Mouse (Mus musculus) embryonic facial prominence, embryonic 14.5 days (tissue): ENCODE results near the gene Dock9. TPM values are rescaled to one million over a fixed set of nuclear protein-coding genes. Genes with fewer than 3 reads are reported as not detected.

Source experiments
- ATAC-seq: fragments of 200-750 bp; cut with Nextera tagmentation; 2 replicates; pipeline ENCODE4 v1.8.0; 2017; ENCODE audit warnings: low read depth, moderate number of reproducible peaks, moderate TSS enrichment
- DNase-seq: peaks from one replicate; pipeline ENCODE4 v3.0.0-alpha.2; 2015; ENCODE audit warnings: low spot score
- H3K27ac ChIP-seq: fragments of 300-500 bp; sonication (generic); replicated peaks from 2 replicates; pipeline ENCODE4 v1.5.1; 2014; ENCODE audit warnings: low read depth, mild to moderate bottlenecking, low read length, moderate library complexity
- H3K27me3 ChIP-seq: fragments of 300-500 bp; sonication (generic); replicated peaks from 2 replicates; pipeline ENCODE4 v1.6.1; 2014; ENCODE audit warnings: low read length; ENCODE audit not compliant: control insufficient read depth, insufficient read depth
- H3K36me3 ChIP-seq: fragments of 300-500 bp; sonication (generic); 2 replicates; pipeline ENCODE4 v1.6.1; 2014; ENCODE audit warnings: low read length, mixed read lengths; ENCODE audit not compliant: control insufficient read depth, insufficient read depth
- H3K4me1 ChIP-seq: fragments of 300-500 bp; sonication (generic); 2 replicates; pipeline ENCODE4 v1.6.1; 2014; ENCODE audit warnings: antibody characterized with exemption, low read length; ENCODE audit not compliant: control insufficient read depth, insufficient read depth
- H3K4me2 ChIP-seq: fragments of 300-500 bp; sonication (generic); 2 replicates; pipeline ENCODE4 v1.6.1; 2014; ENCODE audit warnings: low read depth, mild to moderate bottlenecking, low read length, moderate library complexity, mixed read lengths
- H3K4me3 ChIP-seq: fragments of 300-500 bp; sonication (generic); 2 replicates; pipeline ENCODE4 v1.5.1; 2014; ENCODE audit warnings: low read depth, mild to moderate bottlenecking, low read length
- H3K9ac ChIP-seq: fragments of 300-500 bp; sonication (generic); 2 replicates; pipeline ENCODE4 v1.6.1; 2014; ENCODE audit warnings: low read depth, mild to moderate bottlenecking, low read length, moderate library complexity, mixed read lengths
- H3K9me3 ChIP-seq: fragments of 300-500 bp; sonication (generic); 2 replicates; pipeline ENCODE4 v1.6.1; 2016; ENCODE audit warnings: low read length; ENCODE audit not compliant: control insufficient read depth
- WGBS: fragments of 180-500 bp; shearing (Covaris S2); extraction: QIAGEN DNeasy Blood & Tissue Kit; methylation state at CpG from one replicate; pipeline ENCODE4 v1.1.7; 2014; 5-methylcytosine and 5-hydroxymethylcytosine counted together
- polyA plus RNA-seq: library from polyadenylated mRNA; unstranded; fragments of >200 nt; fragmentation: Nextera tagmentation; extraction: Ambion mirVana; gene quantifications from 2 replicates; pipeline ENCODE4 v1.2.1, GENCODE M21; 2014

Dock9 gene
- polyA plus RNA-seq, 1 experiment from 2014 or later, result 14.0 TPM

DNA sequence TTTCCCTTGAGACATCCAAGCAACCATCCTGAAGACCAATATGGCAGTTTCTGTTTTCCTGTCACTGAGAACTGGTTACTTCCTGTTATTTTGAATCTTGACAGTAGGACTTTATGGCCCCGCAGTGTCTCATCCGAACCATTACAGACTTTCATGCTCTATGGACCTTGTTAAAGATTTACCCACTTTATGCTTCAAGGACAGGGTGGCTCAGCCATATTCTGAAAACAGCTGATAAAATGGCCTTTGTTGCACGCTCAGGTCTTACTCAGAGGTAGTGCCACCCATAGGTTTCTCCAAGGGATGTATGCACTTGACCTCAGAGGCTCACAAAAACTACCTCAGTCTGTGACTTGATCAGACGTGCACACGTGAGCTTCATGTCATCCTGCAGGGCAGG lies 224.2 kb downstream of the Dock9 start:
- WGBS, result 87% methylated on average over 5 of the region's 5 CpGs

DNA sequence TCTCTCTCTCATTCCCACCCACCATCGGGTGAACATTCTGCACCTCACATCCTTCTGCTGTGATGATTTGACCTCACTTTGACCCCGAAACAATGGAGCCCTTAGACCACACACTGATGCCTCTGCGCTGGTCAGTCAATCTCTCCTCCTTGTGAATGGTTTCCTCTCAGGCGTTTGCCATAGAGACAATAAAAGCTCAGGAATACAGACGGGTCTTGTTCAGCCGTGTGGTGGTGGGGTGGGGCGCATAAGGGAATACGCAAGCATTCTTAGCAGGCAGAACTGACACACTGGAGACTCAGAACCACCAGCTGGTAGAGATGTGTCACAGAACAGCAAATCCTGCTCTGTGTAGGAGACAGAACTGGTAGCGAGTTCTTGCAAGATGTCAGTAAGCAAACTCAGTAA lies 230.8 kb downstream of the Dock9 start:
- Histone ChIP-seq H3K4me3 (no peak overlapping the region), H3K9ac (no peak overlapping the region), H3K9me3 (no peaks in the 10 kb centered on the region), H3K4me1 (peaks cover 18% of the 10 kb centered on the region), H3K27me3 (peaks cover 5% of the 10 kb centered on the region; the same call in 1 of the 2 replicates), H3K4me2 (no peak overlapping the region), H3K36me3 (no peaks in the 10 kb centered on the region), H3K27ac (no peak overlapping the region)
- ATAC-seq (peak; percentile 72; the same call in 1 of the 2 replicates), DNase-seq (peak; percentile 38)
- 33% methylated on average over 9 of the region's 9 CpGs for WGBS

More for the DNA sequence above, 224.2 kb downstream of the Dock9 start:
- Histone ChIP-seq H3K36me3 (peaks cover 7% of the 10 kb centered on the region; the same call in 1 of the 2 replicates), H3K9me3 (no peaks in the 10 kb centered on the region), H3K4me3 (no peak overlapping the region), H3K9ac (no peak overlapping the region), H3K4me1 (no peaks in the 10 kb centered on the region), H3K27ac (no peak overlapping the region), H3K4me2 (no peak overlapping the region), H3K27me3 (no peaks in the 10 kb centered on the region)
- ATAC-seq, result no peak
- no peak for DNase-seq

DNA sequence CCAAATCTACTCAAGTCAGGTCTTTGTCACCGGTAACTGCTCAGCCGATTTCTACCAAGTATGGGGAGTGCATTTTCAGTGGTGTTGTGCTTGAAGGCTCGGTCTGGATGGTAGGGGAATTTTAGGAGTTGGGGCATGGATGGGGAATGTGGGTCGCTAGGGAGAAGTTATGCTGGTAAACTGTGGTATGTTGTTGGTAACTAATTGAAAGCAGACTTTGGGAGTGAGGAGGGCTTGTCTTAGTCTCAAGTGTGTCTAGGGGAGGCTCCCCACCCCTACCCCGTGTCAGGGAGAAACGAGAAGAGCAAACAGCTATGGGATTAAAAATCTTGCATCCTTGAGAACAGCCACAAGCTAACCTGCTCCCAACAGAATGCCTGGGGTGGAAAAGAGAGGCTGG lies 231.7 kb downstream of the Dock9 start:
- peaks cover 18% of the 10 kb centered on the region for H3K4me1 ChIP-seq
- H3K27me3 ChIP-seq, result peaks cover 8% of the 10 kb centered on the region; the same call in 1 of the 2 replicates
- peak overlapping the region; percentile 13; the same call in 1 of the 2 replicates for H3K4me2 ChIP-seq
- no peak overlapping the region for H3K4me3 ChIP-seq
- peaks cover 4% of the 10 kb centered on the region; the same call in 1 of the 2 replicates for H3K36me3 ChIP-seq
- WGBS, result 28% methylated on average over 6 of the region's 6 CpGs
- DNase-seq (no peak), ATAC-seq (0 out of 2 replicates have a peak, but pooled peaks have one; percentile 9)
- peak overlapping the region; percentile 30; the same call in 1 of the 2 replicates for H3K27ac ChIP-seq
- no peaks in the 10 kb centered on the region for H3K9me3 ChIP-seq
- H3K9ac ChIP-seq, result peak overlapping the region; percentile 17; the same call in 1 of the 2 replicates

DNA sequence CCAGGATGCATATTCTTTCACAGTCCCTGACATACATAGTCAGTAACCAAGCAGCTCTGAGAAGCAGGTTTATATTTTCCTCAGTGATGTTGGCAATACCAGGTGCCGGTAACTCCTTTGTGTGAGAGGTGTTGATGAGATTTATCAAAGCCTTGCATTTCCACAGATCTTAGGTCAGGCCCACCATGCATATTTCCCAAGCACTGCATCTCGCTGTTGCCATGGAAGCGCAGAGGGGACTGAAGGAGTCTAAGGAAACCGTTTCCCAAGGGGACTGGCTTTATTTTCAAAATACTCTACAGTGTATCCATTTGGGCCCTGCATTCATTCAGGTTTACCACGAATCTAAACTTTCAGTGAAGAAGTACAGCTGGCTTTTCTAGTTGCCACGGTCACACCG lies 233.0 kb downstream of the Dock9 start:
- H3K9ac ChIP-seq, result no peak overlapping the region
- H3K36me3 ChIP-seq, result peaks cover 7% of the 10 kb centered on the region; the same call in 1 of the 2 replicates
- peaks cover 18% of the 10 kb centered on the region for H3K4me1 ChIP-seq
- peaks cover 8% of the 10 kb centered on the region; the same call in 1 of the 2 replicates for H3K27me3 ChIP-seq
- no peak overlapping the region for H3K27ac ChIP-seq
- H3K4me3 ChIP-seq, result no peak overlapping the region
- ATAC-seq (no peak), DNase-seq (peak; percentile 36)
- no peaks in the 10 kb centered on the region for H3K9me3 ChIP-seq
- no peak overlapping the region for H3K4me2 ChIP-seq
- 64% methylated on average over 7 of the region's 7 CpGs for WGBS

DNA sequence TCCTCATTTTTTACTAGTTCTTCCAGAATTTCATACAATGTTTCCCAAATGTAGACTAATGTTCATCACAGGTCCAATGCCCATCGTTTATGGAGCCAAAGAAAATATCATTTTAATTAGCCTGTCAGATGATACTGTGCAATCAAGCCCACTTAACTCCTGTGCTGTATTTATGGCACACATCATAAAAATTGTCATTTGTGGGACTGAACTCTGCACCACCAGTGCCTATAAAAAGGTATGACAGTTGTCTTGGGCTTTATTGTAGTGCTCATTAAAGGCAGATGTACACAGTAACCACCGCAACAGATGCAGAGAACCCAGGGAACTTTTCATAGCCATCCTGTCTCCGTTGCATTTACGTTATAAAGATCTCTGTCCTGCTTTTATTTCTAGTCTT lies 233.7 kb downstream of the Dock9 start:
- 63% methylated on average over 4 of the region's 4 CpGs for WGBS

DNA sequence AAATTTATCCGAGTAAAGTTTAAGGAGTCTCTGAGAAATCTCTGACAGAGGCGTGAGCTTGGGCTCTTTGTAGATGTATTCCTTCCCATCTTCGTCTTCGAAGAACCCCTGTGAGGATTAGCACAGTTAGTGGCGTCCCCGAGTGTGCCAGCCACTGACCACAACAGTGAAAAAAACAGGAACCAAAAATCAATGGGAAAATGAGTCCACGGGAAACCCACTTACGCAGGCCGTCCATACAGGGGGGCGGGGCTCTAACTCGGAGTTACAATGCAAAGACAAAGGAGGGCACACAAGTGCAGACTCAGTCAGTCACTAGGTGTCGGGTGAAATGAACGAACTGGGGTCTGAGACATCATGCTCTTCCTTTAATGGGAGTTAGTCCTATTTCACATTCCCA lies 238.6 kb downstream of the Dock9 start:
- DNase-seq, result no peak
- WGBS, result 84% methylated on average over 13 of the region's 13 CpGs
- no peak overlapping the region for H3K27ac ChIP-seq
- H3K9ac ChIP-seq, result no peak overlapping the region
- H3K27me3 ChIP-seq, result peaks cover 10% of the 10 kb centered on the region
- H3K4me1 ChIP-seq, result peaks cover 10% of the 10 kb centered on the region; the same call in 1 of the 2 replicates
- no peak overlapping the region for H3K4me3 ChIP-seq
- no peaks in the 10 kb centered on the region for H3K9me3 ChIP-seq
- no peak overlapping the region for H3K4me2 ChIP-seq
- H3K36me3 ChIP-seq, result peaks cover 11% of the 10 kb centered on the region; the same call in 1 of the 2 replicates
- ATAC-seq, result no peak

More for the DNA sequence above, 233.7 kb downstream of the Dock9 start:
- no peak; the same call in 1 of the 2 replicates for ATAC-seq
- DNase-seq, result no peak
- Histone ChIP-seq H3K9ac (no peak overlapping the region), H3K36me3 (peaks cover 7% of the 10 kb centered on the region; the same call in 1 of the 2 replicates), H3K27ac (no peak overlapping the region), H3K4me3 (no peak overlapping the region), H3K9me3 (no peaks in the 10 kb centered on the region), H3K4me1 (peaks cover 18% of the 10 kb centered on the region), H3K27me3 (peaks cover 8% of the 10 kb centered on the region; the same call in 1 of the 2 replicates), H3K4me2 (no peak overlapping the region)

DNA sequence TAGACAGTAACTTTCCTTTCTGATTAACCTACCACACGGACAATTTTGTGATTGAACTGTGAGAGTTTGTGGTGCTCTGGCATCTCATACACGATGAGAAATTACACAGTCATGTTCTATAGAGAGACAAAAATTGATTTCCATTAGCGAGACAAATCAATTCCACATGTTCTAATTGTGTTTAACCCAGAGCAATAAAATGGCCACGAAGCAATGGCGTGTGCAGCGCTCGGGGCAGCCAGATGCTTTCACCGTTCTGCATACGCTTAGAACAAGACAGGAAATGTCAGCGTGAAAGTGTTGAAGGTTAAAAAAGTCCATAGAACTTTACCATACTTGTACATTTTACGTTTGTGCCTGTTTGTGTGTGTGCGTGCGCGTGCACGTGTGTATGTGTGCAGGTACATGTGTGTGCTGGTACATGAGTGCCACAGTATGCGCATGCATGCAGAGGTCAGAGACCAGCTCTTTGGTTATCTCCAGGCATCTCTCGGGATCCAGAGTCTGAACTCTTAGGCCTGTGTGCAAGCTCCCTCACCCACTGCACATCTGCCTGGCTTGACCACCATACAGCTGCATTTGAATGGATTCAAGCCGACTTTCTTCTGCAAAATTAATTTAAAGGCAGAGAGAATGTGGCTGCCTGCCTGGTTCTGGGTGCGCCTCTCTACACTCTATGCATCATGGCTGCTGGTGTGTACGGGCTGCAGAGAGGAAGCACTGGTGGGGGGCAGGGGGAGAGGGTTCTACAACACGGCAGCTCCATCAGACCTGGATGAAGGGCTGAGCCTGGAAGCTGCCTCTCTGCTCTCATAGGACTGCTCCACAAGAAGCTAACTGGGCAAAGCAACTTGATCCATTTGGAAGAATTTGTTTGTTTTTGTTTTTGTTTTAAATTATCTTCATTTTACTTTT lies 241.0 kb downstream of the Dock9 start:
- Histone ChIP-seq H3K9me3 (no peaks in the 10 kb centered on the region), H3K9ac (no peak overlapping the region), H3K4me3 (no peak overlapping the region), H3K36me3 (peaks cover 11% of the 10 kb centered on the region; the same call in 1 of the 2 replicates), H3K27ac (peak overlapping the region; percentile 77), H3K4me2 (peak overlapping the region; percentile 25), H3K27me3 (peaks cover 4% of the 10 kb centered on the region), H3K4me1 (peaks cover 10% of the 10 kb centered on the region; the same call in 1 of the 2 replicates)
- peak; percentile 57; the same call in 1 of the 2 replicates for ATAC-seq
- peak; percentile 67 for DNase-seq
- 53% methylated on average over 21 of the region's 21 CpGs for WGBS

DNA sequence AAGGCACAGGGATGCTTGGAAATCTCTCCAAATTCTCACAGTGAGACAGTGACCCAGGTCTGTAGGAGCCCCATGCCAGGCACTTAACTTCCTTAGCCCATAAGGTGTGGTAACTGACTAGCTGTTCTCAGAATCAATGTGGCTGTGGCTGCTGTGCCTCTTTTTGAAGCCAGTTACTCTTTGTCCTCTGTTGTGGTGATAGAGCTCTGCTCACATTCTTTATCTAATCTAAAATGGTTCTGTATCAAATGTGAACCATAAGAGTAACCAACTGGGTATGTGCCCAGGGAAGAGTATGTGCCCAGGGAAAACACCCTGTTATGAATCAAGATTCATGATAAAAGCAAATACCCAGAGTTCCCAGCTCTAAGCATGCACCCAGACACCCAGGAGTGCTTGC lies 243.9 kb downstream of the Dock9 start:
- Histone ChIP-seq H3K4me3 (no peak overlapping the region), H3K4me1 (peaks cover 10% of the 10 kb centered on the region; the same call in 1 of the 2 replicates), H3K9ac (no peak overlapping the region), H3K9me3 (no peaks in the 10 kb centered on the region), H3K4me2 (no peak overlapping the region), H3K27ac (no peak overlapping the region), H3K36me3 (0 out of 2 replicates have a peak, but pooled peaks cover 4% of the 10 kb centered on the region), H3K27me3 (peaks cover 3% of the 10 kb centered on the region)
- ATAC-seq, result no peak
- no peak for DNase-seq
